Mouse (Mus musculus) CH12.LX (cell line): ENCODE results near the gene AU022252. TPM values are rescaled to one million over a fixed set of nuclear protein-coding genes. Genes with fewer than 3 reads are reported as not detected.
A peak's percentile ranks its signal among the peaks of the same experiment; 100 is the strongest.

Experiments used
- DNase-seq: peaks from one replicate; pipeline ENCODE4 v3.0.0-alpha.2; 2013; ENCODE audit errors: extremely low read depth
- H3K27ac ChIP-seq: 2 replicates; pipeline ENCODE4 v1.5.1; 2012; ENCODE audit warnings: low read depth, mild to moderate bottlenecking, control low read depth, moderate library complexity; ENCODE audit not compliant: insufficient read depth
- H3K27me3 ChIP-seq: replicated peaks from 2 replicates; pipeline ENCODE3; 2012; ENCODE audit warnings: inconsistent platforms
- H3K36me3 ChIP-seq, 2 experiments: replicated peaks in 1 of 2; 2 replicates each; pipeline versions ENCODE3 to v1.6.1; 2012; ENCODE audit warnings: inconsistent platforms in 1 of 2, low read length in 1 of 2, mild to moderate bottlenecking in 1 of 2, mixed read lengths in 1 of 2, moderate library complexity in 1 of 2; ENCODE audit not compliant: control insufficient read depth in 1 of 2, insufficient read depth in 1 of 2
- H3K4me1 ChIP-seq, 2 experiments: 2 replicates each; pipeline ENCODE4 v1.6.1; 2012; ENCODE audit warnings: inconsistent platforms in 1 of 2, moderate library complexity in 1 of 2; ENCODE audit not compliant: insufficient read depth in 2 of 2, control insufficient read depth in 1 of 2
- H3K4me2 ChIP-seq: 2 replicates; pipeline ENCODE4 v1.6.1; 2012; ENCODE audit warnings: low read depth, mild to moderate bottlenecking, control low read depth; ENCODE audit not compliant: poor library complexity, insufficient read depth, severe bottlenecking
- H3K4me3 ChIP-seq, 3 experiments: fragments of 150-350 bp in 1 of 3; sonication (generic) in 1 of 3; replicated peaks in 1 of 3; 2 replicates each; pipeline versions ENCODE3 to v1.5.1; 2011 to 2012; ENCODE audit warnings: low read depth in 2 of 3, low read length in 2 of 3, mild to moderate bottlenecking in 2 of 3, moderate library complexity in 2 of 3, control low read depth in 1 of 3, improper control_type of control experiment in 1 of 3, inconsistent platforms in 1 of 3, mixed read lengths in 1 of 3; ENCODE audit not compliant: poor library complexity in 1 of 3
- H3K79me2 ChIP-seq: replicated peaks from 2 replicates; pipeline ENCODE4 v1.6.1; 2012; ENCODE audit warnings: mild to moderate bottlenecking, moderate library complexity; ENCODE audit not compliant: control insufficient read depth, poor library complexity, insufficient read depth, severe bottlenecking; ENCODE audit errors: extremely low read depth
- H3K9ac ChIP-seq: 2 replicates; pipeline ENCODE4 v1.6.1; 2012; ENCODE audit warnings: low read depth, mild to moderate bottlenecking, control low read depth, moderate library complexity; ENCODE audit not compliant: insufficient read depth
- H3K9me3 ChIP-seq: replicated peaks from 2 replicates; pipeline ENCODE3; 2012; ENCODE audit warnings: low read length, inconsistent platforms, mixed read lengths
- BHLHE40 ChIP-seq: IDR thresholded peaks from 2 replicates; pipeline ENCODE4 v1.6.1; 2011; ENCODE audit warnings: mild to moderate bottlenecking, low read depth, low read length, improper control_type of control experiment
- CHD1 ChIP-seq: IDR thresholded peaks from 2 replicates; pipeline ENCODE4 v1.6.1; 2012; ENCODE audit warnings: low read depth, low read length, improper control_type of control experiment, inconsistent platforms
- CHD2 ChIP-seq: IDR thresholded peaks from 2 replicates; pipeline ENCODE4 v1.6.1; 2011; ENCODE audit warnings: low read length, improper control_type of control experiment
- CTCF ChIP-seq, 2 experiments: IDR thresholded peaks in 1 of 2; conservative IDR thresholded peaks in 1 of 2; 2 replicates each; pipeline ENCODE4 v1.5.1; 2011 to 2012; ENCODE audit warnings: low read depth in 2 of 2, low read length in 2 of 2, improper control_type of control experiment in 1 of 2, inconsistent platforms in 1 of 2, mild to moderate bottlenecking in 1 of 2, moderate library complexity in 1 of 2
- ELF1 ChIP-seq: IDR thresholded peaks from 2 replicates; pipeline ENCODE4 v1.6.1; 2014; ENCODE audit warnings: low read depth, mild to moderate bottlenecking, inconsistent platforms, low read length, improper control_type of control experiment
- EP300 ChIP-seq: IDR thresholded peaks from 2 replicates; pipeline ENCODE4 v1.6.1; 2011; ENCODE audit warnings: low read length, improper control_type of control experiment
- ETS1 ChIP-seq: conservative IDR thresholded peaks from 2 replicates; pipeline ENCODE4 v1.6.1; 2012; ENCODE audit warnings: low read depth, mild to moderate bottlenecking, inconsistent platforms, low read length, improper control_type of control experiment, moderate library complexity
- IRF4 ChIP-seq: IDR thresholded peaks from 2 replicates; pipeline ENCODE4 v1.6.1; 2014; ENCODE audit warnings: low read depth, mild to moderate bottlenecking, inconsistent platforms, low read length, improper control_type of control experiment
- JUN ChIP-seq: IDR thresholded peaks from 2 replicates; pipeline ENCODE4 v1.6.1; 2011; ENCODE audit warnings: low read depth, mild to moderate bottlenecking, low read length, improper control_type of control experiment, moderate library complexity; ENCODE audit not compliant: insufficient read depth
- JUND ChIP-seq: conservative IDR thresholded peaks from 2 replicates; pipeline ENCODE4 v1.6.1; 2011; ENCODE audit warnings: low read depth, low read length, improper control_type of control experiment
- MAX ChIP-seq: IDR thresholded peaks from 2 replicates; pipeline ENCODE4 v1.6.1; 2011; ENCODE audit warnings: low read length, improper control_type of control experiment
- MXI1 ChIP-seq: IDR thresholded peaks from 2 replicates; pipeline ENCODE4 v1.6.1; 2011; ENCODE audit warnings: mild to moderate bottlenecking, low read depth, low read length, improper control_type of control experiment
- MYC ChIP-seq: IDR thresholded peaks from 2 replicates; pipeline ENCODE4 v1.6.1; 2011; ENCODE audit warnings: low read depth, mild to moderate bottlenecking, improper control_type of control experiment, low read length
- NELFE ChIP-seq: IDR thresholded peaks from 2 replicates; pipeline ENCODE4 v1.6.1; 2011; ENCODE audit warnings: low read depth, low read length, improper control_type of control experiment
- NRF1 ChIP-seq: IDR thresholded peaks from 2 replicates; pipeline ENCODE4 v1.6.1; 2014; ENCODE audit warnings: low read depth, mild to moderate bottlenecking, inconsistent platforms, low read length, improper control_type of control experiment, moderate library complexity
- PAX5 ChIP-seq: IDR thresholded peaks from 2 replicates; pipeline ENCODE4 v1.6.1; 2012; ENCODE audit warnings: low read length, inconsistent platforms, mixed read lengths
- POLR2A ChIP-seq: IDR thresholded peaks from 2 replicates; pipeline ENCODE4 v1.6.1; 2011; ENCODE audit warnings: low read depth, mild to moderate bottlenecking, improper control_type of control experiment, low read length
- POLR2AphosphoS2 ChIP-seq: IDR thresholded peaks from 2 replicates; pipeline ENCODE4 v1.6.1; 2011; ENCODE audit warnings: low read depth, low read length, improper control_type of control experiment
- RAD21 ChIP-seq: IDR thresholded peaks from 2 replicates; pipeline ENCODE4 v1.6.1; 2011; ENCODE audit warnings: low read depth, mild to moderate bottlenecking, low read length, improper control_type of control experiment, moderate library complexity
- SMC3 ChIP-seq: IDR thresholded peaks from 2 replicates; pipeline ENCODE4 v1.6.1; 2011; ENCODE audit warnings: low read depth, low read length, improper control_type of control experiment
- TBP ChIP-seq: conservative IDR thresholded peaks from 2 replicates; pipeline ENCODE4 v1.6.1; 2011; ENCODE audit warnings: low read depth, low read length, improper control_type of control experiment
- TCF12 ChIP-seq: IDR thresholded peaks from 2 replicates; pipeline ENCODE4 v1.6.1; 2014; ENCODE audit warnings: low read depth, mild to moderate bottlenecking, inconsistent platforms, low read length, improper control_type of control experiment
- UBTF ChIP-seq: IDR thresholded peaks from 2 replicates; pipeline ENCODE4 v1.6.1; 2012; ENCODE audit warnings: low read depth, mild to moderate bottlenecking, inconsistent platforms, low read length, improper control_type of control experiment, moderate library complexity
- USF1 ChIP-seq: IDR thresholded peaks from 2 replicates; pipeline ENCODE4 v1.6.1; 2014; ENCODE audit warnings: low read depth, mild to moderate bottlenecking, inconsistent platforms, low read length, improper control_type of control experiment
- USF2 ChIP-seq: conservative IDR thresholded peaks from 2 replicates; pipeline ENCODE4 v1.6.1; 2011; ENCODE audit warnings: low read depth, low read length, improper control_type of control experiment
- ZC3H11A ChIP-seq: IDR thresholded peaks from 2 replicates; pipeline ENCODE4 v1.6.1; 2012; ENCODE audit warnings: low read depth, mild to moderate bottlenecking, inconsistent platforms, low read length, improper control_type of control experiment
- ZKSCAN1 ChIP-seq: IDR thresholded peaks from 2 replicates; pipeline ENCODE4 v1.6.1; 2012; ENCODE audit warnings: low read depth, inconsistent platforms, low read length, improper control_type of control experiment, borderline replicate concordance
- ZMIZ1 ChIP-seq: IDR thresholded peaks from 2 replicates; pipeline ENCODE4 v1.6.1; 2012; ENCODE audit warnings: low read depth, mild to moderate bottlenecking, inconsistent platforms, low read length, improper control_type of control experiment
- dilution Hi-C: fragments of 300-500 bp; cut with MboI; formaldehyde crosslinking; loops from 2 replicates; pipeline ENCODE4 v1.14.3; 2020; ENCODE audit warnings: low sequenced_read_pairs; ENCODE audit not compliant: extremely low pct_unique_long_range_greater_than_20kb, extremely low pct_ligation_motif_present
- in situ Hi-C: fragments of 300-500 bp; cut with MboI; formaldehyde crosslinking; loops from 3 replicates; pipeline ENCODE4 v1.14.3; 2019; ENCODE audit warnings: low sequenced_read_pairs, low pct_ligation_motif_present, low pct_unique_long_range_greater_than_20kb, mixed read lengths
- polyA plus RNA-seq: library from polyadenylated mRNA; unstranded; fragments of >175 nt; gene quantifications from 2 replicates; pipeline ENCODE4 v1.2.1, GENCODE M21; 2012; ENCODE audit warnings: low read depth; ENCODE audit not compliant: insufficient read length
- total RNA-seq, 2 experiments: library from RNA; depleted of rRNA; stranded (reverse); fragments of 300-350 nt in 1 of 2; fragments of >200 nt in 1 of 2; gene quantifications; 2 replicates each; pipeline ENCODE4 v1.2.3; 2012 to 2014

The AU022252 gene
- total and polyA plus RNA-seq, 3 experiments, result 8.7 to 18.8 (median 12.7) TPM

DNA sequence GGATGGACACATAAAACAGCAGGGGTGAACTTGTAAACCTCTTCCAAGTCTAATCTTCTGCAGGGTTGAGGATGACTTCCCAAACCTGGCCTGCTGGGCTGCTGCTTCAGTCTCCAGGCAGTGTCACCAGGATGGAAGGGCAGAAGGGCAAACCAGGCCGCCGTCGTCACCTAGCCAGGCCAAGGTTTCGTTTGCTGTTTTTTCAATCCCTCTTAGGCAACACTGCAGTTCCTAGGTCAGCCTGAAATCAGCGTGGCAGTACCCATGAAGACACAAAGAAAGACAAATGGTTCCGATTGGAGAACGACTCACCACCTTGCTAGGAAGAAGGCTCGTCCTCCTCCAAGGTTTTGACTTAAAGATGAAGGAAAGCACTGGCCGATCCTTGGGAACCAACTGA lies 6.8 kb downstream of the AU022252 start:
- DNase-seq, result no peak
- H3K27ac ChIP-seq, result no peak overlapping the region
- no peaks in the 10 kb centered on the region for H3K9me3 ChIP-seq
- H3K4me1 ChIP-seq, result peaks cover 6 to 39% of the 10 kb centered on the region in 2 experiments; a peak in 3 of 4 replicates
- H3K9ac ChIP-seq, result no peak overlapping the region
- in situ Hi-C loops, result no loop called here
- dilution Hi-C loops, result no loop called here
- no peak overlapping the region for H3K4me3 ChIP-seq
- TF ChIP-seq USF1 (no peak), NRF1 (no peak), ZKSCAN1 (no peak)
- no peaks in the 10 kb centered on the region for H3K79me2 ChIP-seq
- H3K27me3 ChIP-seq, result no peaks in the 10 kb centered on the region
- peaks cover 23 to 55% of the 10 kb centered on the region in 2 experiments for H3K36me3 ChIP-seq
- H3K4me2 ChIP-seq, result no peak overlapping the region

DNA sequence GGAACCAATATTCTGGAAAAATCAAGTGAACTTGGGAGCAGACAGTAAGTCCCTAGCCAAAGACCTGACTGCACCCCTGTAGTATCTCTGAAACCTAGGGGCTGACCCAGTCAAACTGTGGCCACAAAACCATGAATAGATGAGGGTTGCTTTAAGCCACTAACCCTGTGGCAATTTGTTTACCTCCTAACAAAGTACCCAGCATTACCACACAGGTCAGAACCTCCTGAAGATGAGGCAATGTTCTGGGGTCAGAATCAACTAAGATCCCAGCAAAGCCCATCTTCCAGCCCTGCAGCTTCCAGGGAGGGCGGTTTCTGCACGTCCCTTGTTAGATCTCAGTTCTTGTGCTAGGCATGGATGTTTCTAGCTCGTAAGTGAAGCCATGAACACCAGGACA lies 8.0 kb downstream of the AU022252 start:
- no peaks in the 10 kb centered on the region for H3K27me3 ChIP-seq
- H3K27ac ChIP-seq, result no peak overlapping the region
- H3K36me3 ChIP-seq, result peaks cover 23 to 48% of the 10 kb centered on the region in 2 experiments
- no peak for DNase-seq
- dilution Hi-C loops (no loop called here), in situ Hi-C loops (no loop called here)
- no peak overlapping the region for H3K9ac ChIP-seq
- H3K4me3 ChIP-seq, result no peak overlapping the region
- no peak overlapping the region for H3K4me2 ChIP-seq
- H3K79me2 ChIP-seq, result no peaks in the 10 kb centered on the region
- no peaks in the 10 kb centered on the region for H3K9me3 ChIP-seq
- no peak for TF ChIP-seq PAX5
- TF ChIP-seq BHLHE40, result no peak
- no peak for TF ChIP-seq CHD2
- no peak for TF ChIP-seq CTCF (conservative IDR thresholded peaks at IDR 0.05 in 1 of 2, IDR thresholded peaks at IDR 0.05 in 1 of 2; ENCODE audit: low read depth in 2 of 2, low read length in 2 of 2)
- no peak for TF ChIP-seq USF2
- peaks cover 6 to 39% of the 10 kb centered on the region in 2 experiments; a peak in 3 of 4 replicates for H3K4me1 ChIP-seq

DNA sequence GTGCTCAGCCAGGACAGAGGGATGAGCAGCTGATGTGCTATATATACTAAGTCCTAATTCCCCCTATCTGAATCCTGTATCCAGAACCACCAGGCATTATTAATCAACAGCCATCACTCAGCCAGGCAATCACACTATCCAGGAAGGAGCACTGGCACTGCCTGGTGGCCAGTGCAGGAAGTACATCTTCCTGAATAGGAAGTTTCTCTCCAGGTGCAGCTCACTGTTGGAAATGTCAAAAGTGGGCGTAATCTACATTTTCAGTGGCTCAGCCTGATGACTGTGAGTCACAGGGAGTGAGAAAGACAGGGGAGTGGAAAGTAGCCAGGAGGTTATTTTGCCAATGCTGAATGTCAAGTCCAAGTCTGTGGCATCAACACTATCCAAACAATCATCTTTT lies 8.8 kb downstream of the AU022252 start:
- Histone ChIP-seq H3K4me2 (no peak overlapping the region), H3K36me3 (peaks cover 23 to 50% of the 10 kb centered on the region in 2 experiments), H3K4me1 (peaks cover 6 to 39% of the 10 kb centered on the region in 2 experiments; a peak in 3 of 4 replicates), H3K9ac (no peak overlapping the region), H3K9me3 (no peaks in the 10 kb centered on the region), H3K27me3 (no peaks in the 10 kb centered on the region), H3K4me3 (no peak overlapping the region), H3K27ac (no peak overlapping the region), H3K79me2 (no peaks in the 10 kb centered on the region)
- dilution Hi-C loops, result no loop called here
- in situ Hi-C loops, result no loop called here
- DNase-seq, result peak; percentile 59
- TF ChIP-seq USF2 (no peak), CTCF (conservative IDR thresholded peaks at IDR 0.05 in 1 of 2, IDR thresholded peaks at IDR 0.05 in 1 of 2; ENCODE audit: low read depth in 2 of 2, low read length in 2 of 2) (peak; percentile 72 to 91), ZMIZ1 (no peak), MYC (no peak), CHD1 (no peak), RAD21 (peak; percentile 38), JUN (no peak), ETS1 (no peak), TCF12 (no peak), IRF4 (no peak), NRF1 (no peak), TBP (no peak), MXI1 (no peak), MAX (no peak), SMC3 (peak; percentile 43; the same call in 1 of the 2 replicates), JUND (no peak), UBTF (no peak), EP300 (no peak), NELFE (no peak), ZC3H11A (no peak), ELF1 (peak; percentile 64), POLR2AphosphoS2 (no peak), POLR2A (no peak)
